ENCODE assay signal across 22 mouse cellular contexts in genomic region chr8:31755737-31756136, GRCm38 (mm10).
"Had no signal": no experiment of that assay in that cellular context is flagged by ENCODE, and none has a peak within 500 bp of the region (broad histone marks: within the 10 kb centered on the region; RNA-seq: fewer than 3 reads in every experiment).

No protein-coding gene starts in this region.

- ATAC-seq: intestine, embryonic 16.5 days; liver, postnatal 0 days; midbrain, embryonic 13.5 days; midbrain, embryonic 16.5 days had no signal

- H3K4me1 ChIP-seq: limb, embryonic 12.5 days; limb, embryonic 15.5 days; megakaryocyte, embryonic 14.5 days; midbrain, embryonic 10.5 days; midbrain, embryonic 13.5 days; neural tube, embryonic 12.5 days; neural tube, embryonic 15.5 days had no signal

- H3K9ac ChIP-seq: limb, embryonic 12.5 days; limb, embryonic 15.5 days; liver, embryonic 14.5 days; liver, postnatal 0 days; midbrain, embryonic 13.5 days; neural tube, embryonic 12.5 days; neural tube, embryonic 15.5 days had no signal

- H3K27ac ChIP-seq: kidney, postnatal 0 days; layer of hippocampus, adult 2 months; limb, embryonic 12.5 days; limb, embryonic 15.5 days; liver, embryonic 14.5 days; midbrain, embryonic 10.5 days; midbrain, embryonic 13.5 days; neural tube, embryonic 12.5 days; neural tube, embryonic 15.5 days had no signal

- DNase-seq: kidney, adult 2 months; kidney, postnatal 25 days; left cerebral cortex, postnatal 4 days; liver, postnatal 0 days; lung, postnatal 36 days; right cerebral cortex, adult 18-20 months; right cerebral cortex, postnatal 14 days; right cerebral cortex, postnatal 4 days; thymus, postnatal 25 days had no signal

- H3K4me3 ChIP-seq: layer of hippocampus, adult 2 months; limb, embryonic 12.5 days; limb, embryonic 15.5 days; megakaryocyte, embryonic 14.5 days; midbrain, embryonic 10.5 days; midbrain, embryonic 13.5 days; neural tube, embryonic 12.5 days; neural tube, embryonic 15.5 days had no signal

- H3K27me3 ChIP-seq: limb, embryonic 12.5 days; limb, embryonic 15.5 days; megakaryocyte, embryonic 14.5 days; midbrain, embryonic 13.5 days; neural tube, embryonic 12.5 days; neural tube, embryonic 15.5 days had no signal

- H3K36me3 ChIP-seq: limb, embryonic 12.5 days; limb, embryonic 15.5 days; midbrain, embryonic 10.5 days; midbrain, embryonic 13.5 days; neural tube, embryonic 12.5 days; neural tube, embryonic 15.5 days had no signal

- H3K9me3 ChIP-seq: limb, embryonic 12.5 days; limb, embryonic 15.5 days; midbrain, embryonic 10.5 days; midbrain, embryonic 13.5 days; neural tube, embryonic 12.5 days; neural tube, embryonic 15.5 days had no signal

- H3K4me2 ChIP-seq: limb, embryonic 12.5 days; limb, embryonic 15.5 days; liver, embryonic 11.5 days; midbrain, embryonic 13.5 days; neural tube, embryonic 12.5 days; neural tube, embryonic 15.5 days had no signal
